Mouse (Mus musculus) midbrain, embryonic 12.5 days (tissue): ENCODE data around the gene Sash1. TPM values are rescaled to one million over a fixed set of nuclear protein-coding genes. Genes with fewer than 3 reads are reported as not detected.

Experiments
- ATAC-seq: fragments of 200-750 bp; cut with Nextera tagmentation; 2 replicates; pipeline ENCODE4 v1.8.0; 2017; ENCODE audit warnings: low read depth, moderate TSS enrichment, moderate library complexity; ENCODE audit not compliant: low FRiP score
- H3K27ac ChIP-seq: fragments of 300-500 bp; sonication (generic); replicated peaks from 2 replicates; pipeline ENCODE4 v1.5.1; 2016; ENCODE audit warnings: mild to moderate bottlenecking
- H3K27me3 ChIP-seq: fragments of 300-500 bp; sonication (generic); 2 replicates; pipeline ENCODE4 v1.6.1; 2016; ENCODE audit warnings: mild to moderate bottlenecking
- H3K36me3 ChIP-seq: fragments of 300-500 bp; sonication (generic); 2 replicates; pipeline ENCODE4 v1.6.1; 2016
- H3K4me1 ChIP-seq: fragments of 300-500 bp; sonication (generic); 2 replicates; pipeline ENCODE4 v1.6.1; 2016
- H3K4me2 ChIP-seq: fragments of 300-500 bp; sonication (generic); replicated peaks from 2 replicates; pipeline ENCODE4 v1.6.1; 2016; ENCODE audit warnings: mild to moderate bottlenecking, moderate library complexity
- H3K4me3 ChIP-seq: fragments of 300-500 bp; sonication (generic); 2 replicates; pipeline ENCODE4 v1.5.1; 2016; ENCODE audit warnings: mild to moderate bottlenecking
- H3K9ac ChIP-seq: fragments of 300-500 bp; sonication (generic); replicated peaks from 2 replicates; pipeline ENCODE4 v1.6.1; 2016; ENCODE audit warnings: mild to moderate bottlenecking, moderate library complexity
- H3K9me3 ChIP-seq: fragments of 300-500 bp; sonication (generic); 2 replicates; pipeline ENCODE4 v1.6.1; 2016; ENCODE audit warnings: mild to moderate bottlenecking
- WGBS: fragments of 180-500 bp; shearing (Covaris S2); methylation state at CpG from one replicate; pipeline ENCODE4 v1.1.7; 2016; 5-methylcytosine and 5-hydroxymethylcytosine counted together
- polyA plus RNA-seq: library from polyadenylated mRNA; unstranded; fragments of >200 nt; fragmentation: Nextera tagmentation; extraction: Ambion mirVana; gene quantifications from 2 replicates; pipeline ENCODE4 v1.2.1, GENCODE M21; 2016

The Sash1 gene
- polyA plus RNA-seq, 1 experiment from 2014 or later, result 6.8 TPM

DNA sequence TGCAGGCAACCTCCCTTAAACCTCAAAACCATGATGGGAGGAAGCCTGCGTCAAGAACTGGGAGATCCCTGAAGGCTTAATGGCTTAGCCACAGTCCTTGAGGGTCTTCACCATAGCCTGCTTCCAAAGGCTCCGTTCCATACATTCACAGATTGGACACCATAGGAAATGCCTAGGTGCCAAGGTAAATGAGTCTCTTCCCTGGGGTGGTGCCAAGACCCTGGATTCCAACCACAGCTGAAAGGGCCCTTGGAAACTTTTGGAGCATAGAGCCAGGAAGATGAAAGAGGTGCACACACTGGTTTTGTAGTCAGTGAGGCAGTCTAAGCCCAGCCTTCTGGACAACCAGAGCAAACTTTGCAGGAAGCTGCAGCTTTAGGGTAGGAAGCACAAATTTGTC, 193.3 kb downstream of the Sash1 start:
- Histone ChIP-seq H3K4me3 (no peak overlapping the region), H3K36me3 (no peaks in the 10 kb centered on the region), H3K9me3 (no peaks in the 10 kb centered on the region), H3K4me2 (no peak overlapping the region), H3K27me3 (no peaks in the 10 kb centered on the region), H3K4me1 (no peaks in the 10 kb centered on the region), H3K9ac (no peak overlapping the region), H3K27ac (no peak overlapping the region)
- ATAC-seq, result no peak
- 98% methylated on average over 2 of the region's 2 CpGs for WGBS

DNA sequence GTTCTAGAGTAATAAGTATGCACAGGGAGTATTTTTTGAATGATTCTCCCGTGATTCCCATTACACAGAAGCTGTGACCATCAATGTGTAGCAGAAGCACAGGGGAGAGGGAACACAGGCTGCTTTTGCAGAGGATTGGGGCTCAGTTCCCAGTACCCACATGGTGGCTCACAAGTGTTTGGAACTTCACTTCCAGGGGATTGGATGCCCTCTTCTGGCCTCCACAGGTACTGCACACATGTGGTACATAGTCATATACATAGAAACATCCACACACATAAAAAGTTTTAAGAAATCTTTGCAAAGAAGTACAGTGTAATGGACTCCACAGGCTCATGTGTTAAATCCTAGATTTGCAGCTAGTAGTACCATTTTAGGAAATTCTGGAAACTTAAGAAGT, 199.7 kb downstream of the Sash1 start:
- no peaks in the 10 kb centered on the region for H3K27me3 ChIP-seq
- H3K9me3 ChIP-seq, result no peaks in the 10 kb centered on the region
- H3K4me2 ChIP-seq, result no peak overlapping the region
- H3K4me3 ChIP-seq, result no peak overlapping the region
- H3K36me3 ChIP-seq, result no peaks in the 10 kb centered on the region
- H3K4me1 ChIP-seq, result no peaks in the 10 kb centered on the region
- H3K9ac ChIP-seq, result no peak overlapping the region
- no peak overlapping the region for H3K27ac ChIP-seq
- ATAC-seq, result no peak
- 90% methylated on average over 1 of the region's 1 CpGs for WGBS

DNA sequence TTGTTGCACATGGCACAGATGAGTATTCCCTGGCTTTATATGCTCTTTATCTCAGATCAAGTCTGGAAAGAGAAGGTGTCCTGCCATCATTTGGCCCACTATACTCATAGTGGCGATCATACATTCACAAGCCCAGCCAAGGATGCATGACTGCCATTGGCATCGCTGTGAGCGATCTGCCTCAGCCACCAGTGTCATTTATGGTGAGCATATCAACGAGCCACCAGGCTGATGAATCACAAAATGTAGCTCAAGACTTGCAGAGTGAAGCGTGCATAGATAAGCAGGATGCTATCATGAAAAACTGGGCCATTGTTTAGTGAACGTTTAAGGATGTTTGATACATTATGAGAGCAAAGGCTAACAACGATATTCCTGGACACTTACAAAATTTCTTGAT, 200.6 kb downstream of the Sash1 start:
- Histone ChIP-seq H3K9me3 (no peaks in the 10 kb centered on the region), H3K4me2 (no peak overlapping the region), H3K4me3 (no peak overlapping the region), H3K27me3 (no peaks in the 10 kb centered on the region), H3K9ac (no peak overlapping the region), H3K27ac (no peak overlapping the region), H3K36me3 (no peaks in the 10 kb centered on the region), H3K4me1 (no peaks in the 10 kb centered on the region)
- no peak for ATAC-seq
- 93% methylated on average over 7 of the region's 7 CpGs for WGBS

DNA sequence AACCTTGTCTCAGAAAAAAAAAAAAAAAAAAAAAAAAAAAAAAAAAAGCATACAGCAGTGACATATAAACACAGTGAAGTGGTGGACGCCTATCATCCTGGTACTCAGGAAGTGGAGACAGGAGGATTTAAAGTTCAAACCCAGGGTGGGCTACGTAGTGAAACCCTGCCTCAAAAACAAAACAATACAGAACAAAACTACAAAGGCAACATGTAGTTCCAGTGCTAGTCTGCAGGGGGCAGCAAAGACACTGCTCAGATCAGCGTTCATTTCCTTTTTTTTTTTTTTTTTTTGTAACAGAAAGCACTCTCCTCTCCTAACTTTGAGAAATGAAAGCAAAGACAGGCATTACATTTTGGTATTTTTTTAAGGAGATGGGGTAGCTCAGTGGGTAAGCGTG, 203.0 kb downstream of the Sash1 start:
- 21% methylated on average over 4 of the region's 4 CpGs for WGBS
- H3K9me3 ChIP-seq, result no peaks in the 10 kb centered on the region
- no peaks in the 10 kb centered on the region for H3K27me3 ChIP-seq
- no peaks in the 10 kb centered on the region for H3K4me1 ChIP-seq
- no peak overlapping the region for H3K4me2 ChIP-seq
- no peak overlapping the region for H3K4me3 ChIP-seq
- no peak overlapping the region for H3K27ac ChIP-seq
- no peak overlapping the region for H3K9ac ChIP-seq
- ATAC-seq, result no peak
- no peaks in the 10 kb centered on the region for H3K36me3 ChIP-seq

DNA sequence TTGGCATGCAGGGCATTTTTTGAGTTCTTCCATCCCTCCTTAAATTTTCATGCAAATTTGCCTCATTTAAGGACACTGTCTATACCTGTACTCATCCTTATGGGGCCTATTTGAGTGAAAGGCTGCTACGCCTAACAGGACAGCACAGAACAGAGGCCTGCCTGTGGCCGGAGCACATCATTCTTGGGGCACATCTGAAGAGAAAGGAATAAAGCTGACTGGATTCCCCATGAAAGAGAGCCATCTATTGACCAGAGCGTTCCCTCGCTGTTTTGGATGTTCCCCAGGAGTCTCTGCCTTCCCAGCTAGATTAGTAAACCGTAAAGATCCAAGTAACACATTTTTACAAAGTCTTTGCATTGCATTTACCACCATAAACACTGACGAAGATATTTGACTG, 203.5 kb downstream of the Sash1 start:
- no peak overlapping the region for H3K27ac ChIP-seq
- H3K9me3 ChIP-seq, result no peaks in the 10 kb centered on the region
- no peak overlapping the region for H3K4me2 ChIP-seq
- 84% methylated on average over 6 of the region's 6 CpGs for WGBS
- H3K4me1 ChIP-seq, result no peaks in the 10 kb centered on the region
- H3K36me3 ChIP-seq, result no peaks in the 10 kb centered on the region
- H3K4me3 ChIP-seq, result no peak overlapping the region
- H3K27me3 ChIP-seq, result no peaks in the 10 kb centered on the region
- no peak overlapping the region for H3K9ac ChIP-seq
- no peak for ATAC-seq

DNA sequence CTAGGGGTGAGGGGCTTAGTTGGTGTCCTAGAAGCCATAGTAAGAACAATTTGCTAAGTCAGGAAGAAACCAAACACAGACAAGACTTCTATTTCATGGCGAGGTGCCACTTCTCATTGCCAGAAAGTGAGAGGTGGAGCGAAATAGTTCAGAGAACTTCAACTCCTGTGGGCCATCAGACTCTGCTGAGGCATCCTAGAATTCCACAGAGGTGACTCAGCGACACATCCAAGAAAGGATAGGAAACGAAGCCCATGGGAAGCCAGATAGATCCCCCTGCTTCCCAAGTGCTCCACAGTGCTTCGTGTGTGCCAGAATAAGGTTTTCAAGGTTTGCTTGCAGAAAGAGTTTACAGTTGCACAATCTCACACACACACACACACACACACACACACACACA, 209.1 kb downstream of the Sash1 start:
- Histone ChIP-seq H3K27me3 (no peaks in the 10 kb centered on the region), H3K9ac (no peak overlapping the region)
- WGBS, result 85% methylated on average over 5 of the region's 5 CpGs

More for the DNA sequence above, 209.1 kb downstream of the Sash1 start:
- Histone ChIP-seq H3K27ac (no peak overlapping the region), H3K36me3 (no peaks in the 10 kb centered on the region), H3K4me2 (no peak overlapping the region), H3K9me3 (no peaks in the 10 kb centered on the region), H3K4me1 (no peaks in the 10 kb centered on the region), H3K4me3 (no peak overlapping the region)
- no peak for ATAC-seq
